Mouse (Mus musculus) erythroblast, embryonic 14.5 days (primary cell): ENCODE measurements around the gene Fgfr2.

ENCODE experiments used
- GATA1 ChIP-seq: IDR thresholded peaks from 2 replicates; pipeline ENCODE4 v1.6.1; 2012; ENCODE audit warnings: low read length, inconsistent platforms, mixed read lengths
- TAL1 ChIP-seq: IDR thresholded peaks from 3 replicates; pipeline ENCODE4 v1.6.1; 2012; ENCODE audit warnings: low read length, inconsistent platforms, mixed read lengths

DNA sequence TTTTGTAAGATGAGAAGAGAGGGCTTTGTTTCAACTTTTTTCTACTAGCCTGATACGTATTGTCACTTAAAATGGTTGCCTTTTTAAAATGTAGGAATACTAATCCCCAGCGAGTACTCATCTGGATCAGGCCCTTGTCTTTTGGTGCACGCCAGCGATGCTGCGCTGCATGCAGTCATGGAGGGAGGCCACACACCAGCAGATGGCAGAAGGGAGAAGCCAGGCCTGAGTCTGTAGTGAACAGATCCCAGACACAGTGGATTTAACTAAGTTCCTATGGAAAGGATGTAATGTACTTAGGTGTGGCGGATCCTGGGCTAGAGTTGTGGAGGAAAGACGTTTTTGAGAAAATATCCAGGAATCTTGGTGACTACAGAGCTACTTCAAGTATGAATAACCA lies 239.1 kb downstream of the Fgfr2 start:
- TF ChIP-seq GATA1 (no peak), TAL1 (no peak)
